Mouse (Mus musculus) MEL (cell line): ENCODE measurements around the gene Agap2.

Experiments
- CHD2 ChIP-seq: IDR thresholded peaks from 2 replicates; pipeline ENCODE4 v1.6.1; 2011; ENCODE audit warnings: low read length, improper control_type of control experiment
- EP300 ChIP-seq, 2 experiments: IDR thresholded peaks; 2 replicates each; pipeline ENCODE4 v1.6.1; 2011; ENCODE audit warnings: improper control_type of control experiment in 2 of 2, low read length in 2 of 2, low read depth in 1 of 2, mild to moderate bottlenecking in 1 of 2
- MEF2A ChIP-seq: IDR thresholded peaks from 2 replicates; pipeline ENCODE4 v1.6.1; 2014; ENCODE audit warnings: low read depth, mild to moderate bottlenecking, inconsistent platforms, low read length, improper control_type of control experiment; ENCODE audit not compliant: poor library complexity, insufficient replicate concordance, severe bottlenecking; ENCODE audit errors: extremely low read depth
- MYC ChIP-seq: IDR thresholded peaks from 2 replicates; pipeline ENCODE4 v1.6.1; 2011; ENCODE audit warnings: low read depth, mild to moderate bottlenecking, low read length, improper control_type of control experiment, moderate library complexity
- POLR2A ChIP-seq, 2 experiments: IDR thresholded peaks; 2 replicates each; pipeline ENCODE4 v1.6.1; 2011 to 2012; ENCODE audit warnings: low read length in 2 of 2, mild to moderate bottlenecking in 2 of 2, control low read depth in 1 of 2, improper control_type of control experiment in 1 of 2, low read depth in 1 of 2, moderate library complexity in 1 of 2; ENCODE audit not compliant: control insufficient read depth in 1 of 2, insufficient read depth in 1 of 2, poor library complexity in 1 of 2
- POLR2AphosphoS5 ChIP-seq: IDR thresholded peaks from 2 replicates; pipeline ENCODE4 v1.6.1; 2012; ENCODE audit warnings: low read depth, borderline replicate concordance, mild to moderate bottlenecking, inconsistent platforms, low read length, moderate library complexity, mixed read lengths
- ZMIZ1 ChIP-seq: IDR thresholded peaks from 2 replicates; pipeline ENCODE4 v1.6.1; 2012; ENCODE audit warnings: low read depth, mild to moderate bottlenecking, inconsistent platforms, low read length, improper control_type of control experiment, moderate library complexity

DNA sequence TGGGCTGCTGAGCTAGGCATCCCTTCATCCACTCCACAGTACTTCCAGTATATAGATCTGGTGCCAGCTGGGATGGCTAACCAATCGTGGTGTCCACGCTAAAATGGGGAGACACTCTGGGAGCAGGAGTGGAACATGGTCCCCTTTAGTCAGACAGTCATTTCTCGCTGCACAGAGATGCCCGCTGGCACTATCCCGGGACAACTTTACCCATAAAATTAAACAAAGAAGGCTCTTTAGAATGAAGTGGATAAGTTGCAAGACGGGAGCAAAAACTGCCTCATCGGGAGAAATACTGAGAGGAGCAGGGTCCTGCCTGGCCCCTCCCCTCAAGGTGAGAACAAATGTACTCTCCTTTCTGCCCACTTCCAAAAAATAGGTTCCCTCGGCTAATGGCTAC is 16.4 kb upstream of the Agap2 start:
- TF ChIP-seq MYC (no peak), ZMIZ1 (no peak), POLR2AphosphoS5 (no peak), POLR2A (IDR thresholded peaks at IDR 0.05; ENCODE audit: control insufficient read depth in 1 of 2, insufficient read depth in 1 of 2, low read depth in 1 of 2, low read length in 2 of 2, poor library complexity in 1 of 2) (no peak), CHD2 (no peak), MEF2A (no peak), EP300 (IDR thresholded peaks at IDR 0.05; ENCODE audit: low read depth in 1 of 2, low read length in 2 of 2) (no peak)
